In the genomic region with DNA sequence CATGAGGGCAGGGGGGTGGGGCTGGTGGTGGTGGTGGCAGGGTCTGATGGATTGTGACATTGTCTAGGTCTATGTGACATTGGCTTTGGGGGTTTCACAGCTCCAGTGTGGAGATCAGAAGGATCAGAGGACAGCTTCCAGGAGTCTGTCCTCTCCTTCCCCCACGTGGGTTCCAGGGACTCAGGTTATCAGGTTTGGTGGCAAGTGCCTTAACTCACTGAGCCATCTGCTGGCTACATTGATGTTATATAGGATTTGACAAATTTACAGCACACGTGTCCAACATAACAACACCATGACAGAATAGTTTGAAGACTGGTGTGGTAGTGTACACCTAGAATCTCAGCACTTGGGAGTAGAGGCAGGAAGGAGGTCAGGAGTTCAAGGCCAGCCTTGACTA, we compare ENCODE assay signal across 27 mouse cellular contexts. TPM values are rescaled to one million over a fixed set of nuclear protein-coding genes. Genes with fewer than 3 reads are reported as not detected.
DNase-seq lines count a peak whose midpoint lies in the region; ATAC-seq and TF ChIP-seq lines count a peak whose summit lies in the region.
"Had no signal": no experiment of that assay in that cellular context is flagged by ENCODE, and none has a peak within 500 bp of the region (broad histone marks: within the 10 kb centered on the region; RNA-seq: fewer than 3 reads in every experiment).

No protein-coding gene starts in this region.

- TF ChIP-seq EP300 in CH12.LX (IDR thresholded peaks at IDR 0.05; ENCODE audit: low read length) = no peak

- H3K4me1 ChIP-seq in forebrain, postnatal 0 days (ENCODE audit: insufficient read depth) = no peaks in the 10 kb centered on the region
- H3K4me1 ChIP-seq in forebrain, embryonic 11.5 days (replicated peaks; ENCODE audit: control insufficient read depth, insufficient read depth, low read length) = no peaks in the 10 kb centered on the region
- H3K4me1 ChIP-seq in midbrain, embryonic 11.5 days (ENCODE audit: control insufficient read depth, insufficient read depth, low read length) = no peaks in the 10 kb centered on the region; the same call in 1 of the 2 replicates
- no peaks in the 10 kb centered on the region for H3K4me1 ChIP-seq in midbrain, embryonic 14.5 days (ENCODE audit: control insufficient read depth, insufficient read depth, low read length)
- H3K4me1 ChIP-seq in CH12.LX (ENCODE audit: control insufficient read depth in 1 of 2, insufficient read depth in 2 of 2) = peaks cover 8 to 23% of the 10 kb centered on the region in 2 experiments; a peak in 3 of 4 replicates
- H3K4me1 ChIP-seq in heart, embryonic 11.5 days (ENCODE audit: control insufficient read depth, insufficient read depth, low read length) = no peaks in the 10 kb centered on the region

- H3K79me2 ChIP-seq in CH12.LX (replicated peaks; ENCODE audit: control insufficient read depth, extremely low read depth, insufficient read depth, poor library complexity, severe bottlenecking) = no peaks in the 10 kb centered on the region

- DNase-seq in forebrain, postnatal 0 days = no peak
- DNase-seq in forebrain, embryonic 11.5 days (ENCODE audit: low spot score) = no peak
- peak; percentile 37 for DNase-seq in midbrain, embryonic 11.5 days (ENCODE audit: low spot score, missing footprints)
- no peak for DNase-seq in midbrain, embryonic 14.5 days
- peak; percentile 37 for DNase-seq in CH12.LX (ENCODE audit: extremely low read depth)
- DNase-seq in thymus, adult 18-20 months = no peak
- DNase-seq: adrenal gland, postnatal 10 days; adrenal gland, postnatal 36 days; cerebellum, adult 2 months; cerebellum, postnatal 10 days; cerebellum, postnatal 36 days; gastrocnemius, postnatal 25 days; heart, adult 2 months; kidney, adult 11 months had no signal

- H3K9me3 ChIP-seq in forebrain, postnatal 0 days (ENCODE audit: low read length) = no peaks in the 10 kb centered on the region
- no peaks in the 10 kb centered on the region for H3K9me3 ChIP-seq in forebrain, embryonic 11.5 days (ENCODE audit: control insufficient read depth, low read length)
- no peaks in the 10 kb centered on the region for H3K9me3 ChIP-seq in midbrain, embryonic 11.5 days (ENCODE audit: control insufficient read depth, low read length)
- H3K9me3 ChIP-seq in midbrain, embryonic 14.5 days (ENCODE audit: control insufficient read depth, low read length) = no peaks in the 10 kb centered on the region
- peaks cover 2% of the 10 kb centered on the region for H3K9me3 ChIP-seq in CH12.LX (replicated peaks; ENCODE audit: low read length)
- no peaks in the 10 kb centered on the region for H3K9me3 ChIP-seq in heart, embryonic 11.5 days (replicated peaks; ENCODE audit: control insufficient read depth, low read length)
- H3K9me3 ChIP-seq: forebrain, embryonic 10.5 days; heart, embryonic 10.5 days; hindbrain, embryonic 13.5 days had no signal

- 0 out of 2 replicates have a peak, but pooled peaks have one; percentile 5 for TF ChIP-seq CTCF in forebrain, postnatal 0 days (IDR thresholded peaks at IDR 0.05; ENCODE audit: low read depth)
- peak in 1 of 2 experiments; percentile 44; a peak in 2 of 4 replicates for TF ChIP-seq CTCF in CH12.LX (conservative IDR thresholded peaks at IDR 0.05 in 1 of 2, IDR thresholded peaks at IDR 0.05 in 1 of 2; ENCODE audit: low read depth in 2 of 2, low read length in 2 of 2)

- no peaks in the 10 kb centered on the region for H3K36me3 ChIP-seq in forebrain, postnatal 0 days (ENCODE audit: insufficient read depth)
- H3K36me3 ChIP-seq in forebrain, embryonic 11.5 days (ENCODE audit: control insufficient read depth, insufficient read depth, low read length) = no peaks in the 10 kb centered on the region
- no peaks in the 10 kb centered on the region for H3K36me3 ChIP-seq in midbrain, embryonic 11.5 days (ENCODE audit: control insufficient read depth, insufficient read depth, low read length)
- H3K36me3 ChIP-seq in midbrain, embryonic 14.5 days (ENCODE audit: control insufficient read depth, insufficient read depth, low read length) = no peaks in the 10 kb centered on the region
- H3K36me3 ChIP-seq in CH12.LX (replicated peaks in 1 of 2; ENCODE audit: control insufficient read depth in 1 of 2, insufficient read depth in 1 of 2, low read length in 1 of 2) = no peaks in the 10 kb centered on the region
- H3K36me3 ChIP-seq in heart, embryonic 11.5 days (ENCODE audit: control insufficient read depth, insufficient read depth, low read length) = no peaks in the 10 kb centered on the region
- H3K36me3 ChIP-seq: forebrain, embryonic 10.5 days; heart, embryonic 10.5 days; hindbrain, embryonic 13.5 days had no signal

- TF ChIP-seq POLR2A in CH12.LX (IDR thresholded peaks at IDR 0.05; ENCODE audit: low read depth, low read length) = no peak

- no peaks in the 10 kb centered on the region for H3K27me3 ChIP-seq in forebrain, postnatal 0 days (ENCODE audit: insufficient read depth, low read length)
- no peaks in the 10 kb centered on the region for H3K27me3 ChIP-seq in forebrain, embryonic 11.5 days (ENCODE audit: control insufficient read depth, insufficient read depth, low read length)
- no peaks in the 10 kb centered on the region for H3K27me3 ChIP-seq in midbrain, embryonic 11.5 days (ENCODE audit: control insufficient read depth, insufficient read depth, low read length)
- no peaks in the 10 kb centered on the region for H3K27me3 ChIP-seq in midbrain, embryonic 14.5 days (ENCODE audit: control insufficient read depth, insufficient read depth, low read length)
- H3K27me3 ChIP-seq in CH12.LX (replicated peaks) = no peaks in the 10 kb centered on the region
- H3K27me3 ChIP-seq in heart, embryonic 11.5 days (ENCODE audit: control insufficient read depth, insufficient read depth, low read length) = no peaks in the 10 kb centered on the region
- H3K27me3 ChIP-seq: hindbrain, embryonic 13.5 days; Patski had no signal

- H3K4me3 ChIP-seq in forebrain, postnatal 0 days (ENCODE audit: low read depth, low read length) = no peak overlapping the region
- H3K4me3 ChIP-seq in forebrain, embryonic 11.5 days (ENCODE audit: low read depth, low read length) = no peak overlapping the region
- H3K4me3 ChIP-seq in midbrain, embryonic 11.5 days (ENCODE audit: low read depth, low read length) = no peak overlapping the region
- H3K4me3 ChIP-seq in midbrain, embryonic 14.5 days (replicated peaks; ENCODE audit: low read depth, low read length) = no peak overlapping the region
- H3K4me3 ChIP-seq in CH12.LX (replicated peaks in 1 of 3; ENCODE audit: low read depth in 2 of 3, low read length in 2 of 3, poor library complexity in 1 of 3) = no peak overlapping the region
- no peak overlapping the region for H3K4me3 ChIP-seq in heart, embryonic 11.5 days (ENCODE audit: low read depth, low read length)
- H3K4me3 ChIP-seq: forebrain, embryonic 10.5 days; heart, adult 2 months; heart, embryonic 10.5 days; hindbrain, embryonic 13.5 days had no signal

- no peak overlapping the region for H3K4me2 ChIP-seq in forebrain, postnatal 0 days (ENCODE audit: low read depth)
- no peak overlapping the region for H3K4me2 ChIP-seq in forebrain, embryonic 11.5 days (ENCODE audit: low read depth, low read length, severe bottlenecking)
- no peak overlapping the region for H3K4me2 ChIP-seq in midbrain, embryonic 11.5 days
- no peak overlapping the region for H3K4me2 ChIP-seq in midbrain, embryonic 14.5 days (ENCODE audit: low read length)
- H3K4me2 ChIP-seq in CH12.LX (ENCODE audit: insufficient read depth, low read depth, poor library complexity, severe bottlenecking) = no peak overlapping the region
- H3K4me2 ChIP-seq in heart, embryonic 11.5 days = no peak overlapping the region
- H3K4me2 ChIP-seq: hindbrain, embryonic 13.5 days had no signal

- H3K27ac ChIP-seq in forebrain, postnatal 0 days (ENCODE audit: low read depth, low read length) = no peak overlapping the region
- H3K27ac ChIP-seq in forebrain, embryonic 11.5 days (ENCODE audit: low read depth, low read length) = no peak overlapping the region
- H3K27ac ChIP-seq in midbrain, embryonic 11.5 days (ENCODE audit: low read depth, low read length) = no peak overlapping the region
- no peak overlapping the region for H3K27ac ChIP-seq in midbrain, embryonic 14.5 days (replicated peaks; ENCODE audit: low read depth, low read length)
- H3K27ac ChIP-seq in CH12.LX (ENCODE audit: insufficient read depth, low read depth) = no peak overlapping the region
- no peak overlapping the region for H3K27ac ChIP-seq in heart, embryonic 11.5 days (ENCODE audit: low read depth, low read length)
- H3K27ac ChIP-seq: forebrain, embryonic 10.5 days; heart, embryonic 10.5 days; hindbrain, embryonic 13.5 days had no signal

- H3K9ac ChIP-seq in forebrain, postnatal 0 days = no peak overlapping the region
- no peak overlapping the region for H3K9ac ChIP-seq in forebrain, embryonic 11.5 days (ENCODE audit: low read length)
- no peak overlapping the region for H3K9ac ChIP-seq in midbrain, embryonic 11.5 days (ENCODE audit: low read length)
- H3K9ac ChIP-seq in midbrain, embryonic 14.5 days (replicated peaks; ENCODE audit: low read length) = no peak overlapping the region
- H3K9ac ChIP-seq in CH12.LX (ENCODE audit: insufficient read depth, low read depth) = no peak overlapping the region
- H3K9ac ChIP-seq in heart, embryonic 11.5 days (ENCODE audit: low read depth, low read length) = no peak overlapping the region
- H3K9ac ChIP-seq: hindbrain, embryonic 13.5 days had no signal

- no peak for ATAC-seq in forebrain, postnatal 0 days
- no peak for ATAC-seq in forebrain, embryonic 11.5 days (replicated peaks; ENCODE audit: low FRiP score)
- no peak for ATAC-seq in midbrain, embryonic 11.5 days (ENCODE audit: low FRiP score)
- no peak for ATAC-seq in midbrain, embryonic 14.5 days (ENCODE audit: low FRiP score, low TSS enrichment)
- peak; percentile 15; the same call in 1 of the 2 replicates for ATAC-seq in granulocyte monocyte progenitor cell, adult 5-6 weeks (replicated peaks; ENCODE audit: poor library complexity, severe bottlenecking)
- no peak for ATAC-seq in heart, embryonic 11.5 days (replicated peaks; ENCODE audit: insufficient number of reproducible peaks, low FRiP score, low TSS enrichment)
- ATAC-seq: CD4-positive, CD25-positive, alpha-beta regulatory T cell, adult 4 months; forebrain, embryonic 14.5 days; hindbrain, embryonic 16.5 days; inflammation-experienced regulatory T-cells, adult 6 months; Patski had no signal

- WGBS in forebrain, postnatal 0 days = 48% methylated on average over 2 of the region's 2 CpGs
- 55% methylated on average over 2 of the region's 2 CpGs for WGBS in forebrain, embryonic 11.5 days
- 55% methylated on average over 2 of the region's 2 CpGs for WGBS in midbrain, embryonic 11.5 days
- 55% methylated on average over 2 of the region's 2 CpGs for whole genome bisulfite sequencing in midbrain, embryonic 14.5 days
- 41% methylated on average over 2 of the region's 2 CpGs for WGBS in heart, embryonic 11.5 days (ENCODE audit: insufficient replicate concordance)

- dilution Hi-C loops in CH12.LX (cut with MboI; ENCODE audit: extremely low pct_ligation_motif_present, extremely low pct_unique_long_range_greater_than_20kb, low sequenced_read_pairs) = no loop called here

- in situ Hi-C loops in CH12.LX (cut with MboI; ENCODE audit: low pct_ligation_motif_present, low pct_unique_long_range_greater_than_20kb, low sequenced_read_pairs) = loop anchor here (25.0 kb wide), 1 partner anchor 237 kb away; the partner anchor contains the start of gene Sptb

- TF ChIP-seq RAD21 in CH12.LX (IDR thresholded peaks at IDR 0.05; ENCODE audit: low read depth, low read length) = peak; percentile 24

RNA-seq across cellular contexts. Expression of gene Plekhg3, which starts 55.9 kb away (rescaled TPM):
- total RNA-seq in forebrain, postnatal 0 days (2014; rRNA removed) = 4.1 and 6.2 TPM in 2 replicates
- polyA plus RNA-seq in forebrain, postnatal 0 days (2015; fragmentation: Nextera tagmentation; extraction: Ambion mirVana) = 0.53 and 1.1 TPM in 2 replicates
- polyA plus RNA-seq in forebrain, embryonic 11.5 days (2014; fragmentation: Nextera tagmentation; extraction: Ambion mirVana) = 1.0 and 1.3 TPM in 2 replicates
- 0.62 and 1.3 TPM in 2 replicates for polyA plus RNA-seq in midbrain, embryonic 11.5 days (2014; fragmentation: Nextera tagmentation; extraction: Ambion mirVana)
- 0.20 and 1.1 TPM in 2 replicates for polyA plus RNA-seq in midbrain, embryonic 14.5 days (2014; fragmentation: Nextera tagmentation; extraction: Ambion mirVana)
- total RNA-seq in CH12.LX (2012; rRNA removed) = 4.1 and 6.1 TPM in 2 replicates
- total RNA-seq in CH12.LX (2014; rRNA removed) = 0.04 and 0.16 TPM in 2 replicates
- polyA plus RNA-seq in CH12.LX (2012; ENCODE audit: insufficient read length, low read depth) = 0.27 and 0.37 TPM in 2 replicates
- 19.6 and 20.5 TPM in 2 replicates for total RNA-seq in granulocyte monocyte progenitor cell, adult 5-6 weeks (2014; fragmentation: Nextera tagmentation)
- total RNA-seq in granulocyte monocyte progenitor cell, adult 5-6 weeks (2017) = 13.3 and 15.6 TPM in 2 replicates
- 4.4 and 5.4 TPM in 2 replicates for polyA plus RNA-seq in heart, embryonic 11.5 days (2014; fragmentation: Nextera tagmentation; extraction: Ambion mirVana)

RNA-seq across cellular contexts. Expression of gene Ppp1r36, which starts 57.5 kb away (rescaled TPM):
- total RNA-seq in forebrain, postnatal 0 days (2014; rRNA removed) = 1.1 and 1.8 TPM in 2 replicates
- polyA plus RNA-seq in forebrain, postnatal 0 days (2015; fragmentation: Nextera tagmentation; extraction: Ambion mirVana) = 2.2 and 2.7 TPM in 2 replicates
- 0.35 and 0.56 TPM in 2 replicates for polyA plus RNA-seq in forebrain, embryonic 11.5 days (2014; fragmentation: Nextera tagmentation; extraction: Ambion mirVana)
- polyA plus RNA-seq in midbrain, embryonic 11.5 days (2014; fragmentation: Nextera tagmentation; extraction: Ambion mirVana) = 0.39 and 0.51 TPM in 2 replicates
- polyA plus RNA-seq in midbrain, embryonic 14.5 days (2014; fragmentation: Nextera tagmentation; extraction: Ambion mirVana) = 0.34 and 0.50 TPM in 2 replicates
- total RNA-seq in CH12.LX (2012; rRNA removed) (not detected in 2 replicates), CH12.LX (2014; rRNA removed) (not detected in 2 replicates)
- polyA plus RNA-seq in CH12.LX (2012; ENCODE audit: insufficient read length, low read depth) = not detected in 2 replicates
- total RNA-seq in granulocyte monocyte progenitor cell, adult 5-6 weeks (2014; fragmentation: Nextera tagmentation) = not detected in 2 replicates
- total RNA-seq in granulocyte monocyte progenitor cell, adult 5-6 weeks (2017) = 0.69 TPM in 1 of 2 replicates, not detected in the other
- polyA plus RNA-seq in heart, embryonic 11.5 days (2014; fragmentation: Nextera tagmentation; extraction: Ambion mirVana) = 2.8 and 3.7 TPM in 2 replicates
- total RNA-seq: adrenal gland, postnatal 36 days; gastrocnemius, adult 8-10 months; gastrocnemius, postnatal 25 days; heart, postnatal 25 days had no signal
- polyA plus RNA-seq: C2C12; CD4-positive, CD25-positive, alpha-beta regulatory T cell, adult 4 months; inflammation-experienced regulatory T-cells, adult 6 months; Patski had no signal

Comparison
In these comparisons a context has a peak if more than half of its experiments do, and no peak if none do; other contexts are left out.
1. DNase-seq: peak in midbrain, embryonic 11.5 days (single experiment) and CH12.LX (single experiment); none in forebrain, postnatal 0 days (single experiment), forebrain, embryonic 11.5 days (single experiment), midbrain, embryonic 14.5 days (single experiment) and thymus, adult 18-20 months (0 of 2).